Mouse (Mus musculus): ENCODE results near the gene Tmc8.
"Not testable (repeated sequence)": the region's sequence is repeated elsewhere in the genome, so short reads cannot be mapped to it uniquely, and the experiment has no call there.

Tmc8 gene

GRCm38 (mm10) chr11:117774925-117775324 is 7.0 kb upstream of the Tmc8 start:
- DNase-seq, result peak in 1 of 2 experiments; percentile 40

GRCm38 (mm10) chr11:117775540-117775939 is 6.3 kb upstream of the Tmc8 start:
- no peak for DNase-seq

DNA sequence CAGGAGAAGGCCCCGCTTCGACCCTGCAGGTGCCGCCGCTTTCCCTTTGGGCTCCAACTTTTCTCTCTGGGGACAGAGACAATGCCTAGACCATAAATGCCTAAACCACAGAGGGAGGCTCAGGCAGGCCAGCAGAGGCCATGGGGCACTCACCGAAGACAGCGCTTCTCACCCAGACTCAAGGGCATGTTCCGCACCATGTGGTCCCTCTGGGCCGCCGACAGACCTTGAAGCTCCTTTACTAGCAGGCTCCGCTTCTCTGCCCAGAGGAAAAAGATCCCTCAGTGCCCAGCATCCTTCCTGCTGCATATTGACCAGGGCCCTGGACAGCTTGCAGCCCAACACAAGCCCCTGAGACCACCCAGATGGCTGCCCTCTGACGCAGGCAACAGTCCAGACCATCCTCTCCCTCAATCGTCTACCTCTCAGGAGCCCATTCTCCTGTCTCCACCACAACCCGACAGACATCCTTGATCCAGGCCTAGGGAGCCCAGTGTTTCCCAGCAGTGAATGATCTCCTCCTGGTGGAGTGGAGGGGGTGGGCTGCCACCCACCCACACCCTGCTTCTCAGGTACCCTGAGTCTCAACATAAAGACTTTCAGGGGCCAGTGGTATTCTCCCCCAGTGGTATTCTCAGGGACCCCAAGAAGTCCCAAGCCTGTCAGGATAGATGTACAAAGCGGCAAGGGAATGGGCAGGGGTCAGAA is 5.6 kb upstream of the Tmc8 start:
- DNase-seq, result no peak

DNA sequence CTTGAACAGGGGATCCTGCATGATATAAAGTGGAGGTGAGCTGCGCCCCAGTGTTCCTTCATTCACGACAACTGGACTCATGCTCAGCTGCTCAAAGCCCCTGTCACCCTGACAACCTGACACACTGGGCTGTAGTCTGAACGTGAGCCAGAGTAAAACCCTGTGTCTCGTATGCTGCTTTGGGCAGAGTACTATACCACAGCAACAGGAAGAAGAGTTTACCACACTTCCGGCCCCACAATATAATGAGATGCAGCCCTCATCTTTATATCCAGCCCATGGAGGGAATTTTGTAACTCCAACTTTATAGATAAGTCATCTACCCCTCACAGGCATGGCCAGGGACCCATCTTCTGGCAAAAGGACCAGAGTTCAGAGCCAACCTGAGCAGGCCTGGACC is 4.8 kb upstream of the Tmc8 start:
- DNase-seq, result no peak

- DNase-seq, result no peak
Measured at GRCm38 (mm10) chr11:117778031-117778430, 3.8 kb upstream of the Tmc8 start.

- no peak for DNase-seq
Measured at GRCm38 (mm10) chr11:117778851-117779433, 2.9 kb upstream of the Tmc8 start.

DNA sequence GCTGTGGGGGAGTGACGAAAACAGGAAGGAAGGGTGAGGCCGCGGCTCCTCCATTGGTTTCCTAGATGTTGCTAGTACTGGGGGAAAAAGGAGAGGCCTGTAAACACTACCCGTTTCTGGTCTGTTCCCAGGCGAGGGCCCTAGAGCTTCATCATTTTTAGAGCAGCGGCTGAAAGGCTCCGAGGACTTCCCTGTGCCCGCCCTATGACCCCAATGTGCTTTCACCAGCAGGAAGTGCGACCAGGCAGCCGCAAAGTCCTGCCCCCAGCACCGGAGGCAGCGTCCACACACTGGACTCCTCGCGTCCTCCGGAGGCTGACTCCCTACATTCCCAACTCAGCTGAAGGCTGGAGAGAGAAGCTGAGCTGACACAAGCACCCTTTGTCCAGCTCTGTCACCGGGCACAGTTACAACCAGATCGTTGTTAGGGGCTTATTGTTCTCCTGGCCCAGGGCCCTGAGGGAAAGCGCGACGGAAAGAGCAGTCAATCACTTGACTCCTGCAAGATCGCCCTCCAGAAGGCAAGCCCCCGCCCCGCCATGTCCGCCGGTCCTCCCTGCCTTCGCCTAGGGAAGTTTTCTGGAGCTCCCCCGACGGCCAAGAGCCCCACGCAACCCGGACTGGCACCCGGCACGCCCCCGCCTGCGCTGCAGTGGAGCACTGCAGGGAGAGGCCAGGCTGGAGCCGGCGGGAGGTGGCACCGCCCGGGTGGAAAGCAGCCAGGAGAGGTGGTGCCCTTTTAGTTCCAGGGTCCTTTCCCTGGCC is 2.3 kb upstream of the Tmc8 start:
- peak in 1 of 2 experiments; percentile 40 for DNase-seq

DNA sequence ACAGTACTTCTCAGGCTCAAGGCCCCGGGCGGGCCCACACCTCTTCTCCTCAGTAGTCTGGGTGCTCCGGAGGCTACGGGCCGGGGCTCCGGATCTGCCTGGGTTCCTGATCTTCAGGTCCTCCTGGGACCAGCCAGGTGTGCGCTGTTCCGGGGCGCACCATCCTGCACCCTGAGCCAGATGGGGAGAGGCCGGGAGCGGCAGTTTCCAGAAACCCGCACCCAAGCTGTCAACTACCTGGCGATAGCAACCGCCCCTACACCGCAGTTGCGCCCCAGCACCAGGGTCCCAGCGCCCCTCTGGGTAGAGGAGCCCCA is 1.7 kb upstream of the Tmc8 start:
- no peak for DNase-seq

DNA sequence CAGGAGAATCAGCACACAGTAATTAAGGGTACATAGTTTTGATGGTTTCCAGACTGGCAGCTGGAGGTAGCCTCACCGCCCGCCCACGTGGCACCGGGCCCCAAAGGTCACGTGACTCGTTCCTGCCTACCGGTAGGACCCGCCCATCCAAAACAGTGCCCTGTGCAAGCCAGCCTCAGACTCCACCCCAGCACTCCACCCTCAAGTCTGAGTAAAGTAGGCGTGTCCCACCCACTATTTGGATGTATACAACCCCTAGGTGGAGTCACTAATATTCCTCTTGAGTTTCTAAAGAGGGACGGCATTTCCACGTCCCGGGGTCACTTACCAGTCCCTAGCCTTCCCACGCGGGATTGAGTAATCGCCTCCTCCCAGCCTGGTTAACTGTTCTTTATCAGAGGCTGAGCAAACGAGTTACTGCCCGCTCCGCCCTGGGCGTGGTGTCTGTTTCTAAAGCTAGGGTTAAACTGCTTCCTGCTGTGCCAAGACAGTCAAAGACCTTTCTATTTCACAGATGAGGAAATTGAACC is 1.2 kb upstream of the Tmc8 start:
- peak in 1 of 2 experiments; percentile 62 for DNase-seq

- DNase-seq, result peak in 1 of 2 experiments; percentile 53
Measured at GRCm38 (mm10) chr11:117781199-117781821, 566 bp upstream of the Tmc8 start.

GRCm38 (mm10) chr11:117782705-117783034 is 794 bp downstream of the Tmc8 start:
- DNase-seq, result no peak

- peak in 1 of 2 experiments; percentile 62 for DNase-seq
Measured at GRCm38 (mm10) chr11:117783089-117783488, 1.2 kb downstream of the Tmc8 start.

DNA sequence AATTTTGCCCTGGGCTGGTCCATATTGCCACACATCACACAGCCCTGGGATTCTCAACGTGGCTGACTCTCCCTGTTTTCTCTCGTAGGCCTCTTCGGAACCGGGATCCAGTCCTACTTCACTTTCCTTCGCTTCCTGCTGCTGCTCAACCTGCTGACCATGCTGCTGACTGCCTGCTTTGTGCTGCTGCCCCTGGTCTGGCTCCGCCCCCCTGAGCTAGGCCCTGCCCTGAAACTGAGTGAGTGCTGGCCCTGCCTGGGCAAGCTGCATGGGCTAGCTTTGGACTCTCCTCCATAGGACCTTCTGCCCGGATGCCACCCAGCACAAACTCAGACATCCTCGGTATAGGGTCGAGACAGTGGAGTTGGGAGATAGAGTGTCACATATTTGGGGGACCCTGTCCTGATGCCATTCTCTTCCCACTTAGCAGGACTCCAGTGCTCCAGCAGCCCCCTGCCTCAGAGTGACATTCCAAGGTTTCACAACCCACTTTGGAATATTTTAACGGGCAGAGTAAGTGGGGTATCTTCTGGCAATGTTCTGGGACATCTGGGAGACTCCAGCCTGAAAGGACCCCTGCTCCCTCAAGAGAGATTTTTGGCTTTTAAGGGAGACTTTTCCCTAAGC is 1.9 kb downstream of the Tmc8 start:
- peak in 1 of 2 experiments; percentile 34 for DNase-seq

DNA sequence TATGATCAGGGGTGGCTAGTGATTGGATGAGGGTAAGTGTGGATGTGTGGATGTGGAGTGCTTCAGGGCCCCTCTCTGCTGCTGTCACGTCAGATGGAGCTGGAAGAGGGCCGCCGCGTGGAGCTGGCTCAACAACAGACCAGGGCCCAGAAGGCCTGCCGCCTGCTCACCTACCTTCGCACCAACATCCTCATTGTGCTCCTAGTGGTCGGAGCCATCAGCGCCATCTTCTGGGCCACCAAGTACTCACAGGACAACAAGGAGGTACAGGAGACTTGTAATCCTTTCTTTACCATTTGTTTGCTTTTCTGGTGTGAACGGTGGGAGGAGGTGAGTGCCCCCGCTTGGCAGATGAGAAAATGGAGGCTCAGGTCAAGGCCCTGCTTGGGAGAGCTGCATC is 4.4 kb downstream of the Tmc8 start:
- DNase-seq, result peak; percentile 63 to 80

- DNase-seq, result not testable (repeated sequence)
Measured at GRCm38 (mm10) chr11:117788481-117788880, 6.6 kb downstream of the Tmc8 start.

GRCm38 (mm10) chr11:117790286-117790685 is 8.4 kb downstream of the Tmc8 start:
- DNase-seq, result peak; percentile 59 to 74

- no peak for DNase-seq
Measured at GRCm38 (mm10) chr11:117790703-117791440, 9.0 kb downstream of the Tmc8 start.

- no peak for DNase-seq
Measured at GRCm38 (mm10) chr11:117791441-117791761, 9.5 kb downstream of the Tmc8 start.

DNA sequence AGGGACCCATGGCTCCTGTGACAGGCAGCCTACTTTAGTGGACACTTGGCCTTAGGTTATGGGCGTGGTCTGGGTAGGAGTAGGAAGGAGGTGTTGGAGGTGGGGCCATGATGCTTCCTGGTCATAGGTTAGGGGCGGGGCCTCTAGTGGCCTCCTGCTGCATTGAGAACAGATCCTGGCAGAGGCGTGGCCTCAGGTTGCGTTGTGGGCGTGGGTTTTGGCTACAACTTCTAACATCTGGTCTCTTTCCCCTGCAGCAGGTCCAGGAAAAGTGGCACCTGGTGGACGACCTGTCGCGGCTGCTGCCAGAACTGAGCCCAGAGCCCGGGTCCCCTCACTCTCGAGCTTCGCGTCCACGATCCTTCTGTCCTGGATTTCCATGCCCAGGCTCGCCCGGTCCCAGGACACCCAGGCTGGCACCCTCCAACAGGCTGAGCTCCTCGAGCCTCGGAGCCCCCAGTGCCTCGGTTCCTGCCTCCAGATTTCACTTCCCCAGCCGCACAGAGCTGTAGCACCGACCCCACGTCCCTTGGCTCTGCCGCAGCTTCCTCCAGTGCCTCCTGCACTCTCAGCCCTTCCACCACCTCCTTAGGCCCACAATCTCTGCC is 10.5 kb downstream of the Tmc8 start:
- no peak for DNase-seq

DNA sequence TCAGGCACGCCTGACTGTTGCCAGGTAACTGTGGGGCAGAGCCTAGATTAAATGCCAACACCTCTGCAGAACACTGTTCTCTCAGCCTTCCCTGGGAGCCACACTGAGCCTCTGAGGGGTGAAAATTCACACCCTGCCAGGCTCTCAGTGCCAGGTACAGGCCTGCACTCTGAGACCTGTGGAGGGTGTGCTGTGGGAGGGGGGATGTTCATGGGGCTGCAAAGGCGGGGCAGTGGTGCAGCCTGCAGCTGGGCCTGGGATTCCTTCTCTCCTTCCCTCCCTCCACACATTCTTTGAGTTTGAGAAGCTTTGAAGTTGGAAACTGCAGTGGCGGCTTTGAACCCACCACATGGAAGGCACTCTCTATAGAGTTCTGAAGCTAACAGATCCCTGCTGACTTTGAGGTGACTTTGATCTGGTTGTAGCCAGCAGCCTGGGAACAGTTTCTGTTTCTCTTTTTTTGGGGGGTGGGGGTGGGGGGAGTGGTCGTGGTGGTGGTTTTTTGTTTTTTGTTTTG is 12.2 kb downstream of the Tmc8 start:
- no peak for DNase-seq

DNA sequence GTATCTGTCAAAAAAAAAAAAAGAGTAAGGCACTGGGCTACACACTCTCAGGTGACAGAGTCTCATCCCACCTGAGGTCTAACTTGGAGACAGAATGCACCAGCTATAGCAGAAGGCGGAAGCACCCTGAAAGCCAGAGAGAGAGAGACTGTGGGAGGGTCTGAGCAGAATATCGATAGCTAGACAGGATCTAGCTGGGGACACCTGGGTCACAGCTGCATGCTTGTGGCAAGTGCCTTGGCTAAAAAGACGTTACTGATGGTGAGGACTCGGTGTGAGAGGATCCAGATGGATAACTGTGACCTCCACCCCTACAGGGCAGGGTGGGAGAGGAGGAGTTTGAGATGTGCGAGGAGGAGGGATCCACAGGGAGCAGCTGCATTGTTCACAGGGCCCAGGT is 15.1 kb downstream of the Tmc8 start:
- no peak for DNase-seq

Data from cerebellum, postnatal 25 days (tissue).